Mouse (Mus musculus): ENCODE measurements at regions not wholly inside any gene's neighbourhood (a gene's known extent, or its start where the extent isn't known, plus 50 kb on each side); places are given as distances from the start of the nearest gene placed in this dataset.

DNA sequence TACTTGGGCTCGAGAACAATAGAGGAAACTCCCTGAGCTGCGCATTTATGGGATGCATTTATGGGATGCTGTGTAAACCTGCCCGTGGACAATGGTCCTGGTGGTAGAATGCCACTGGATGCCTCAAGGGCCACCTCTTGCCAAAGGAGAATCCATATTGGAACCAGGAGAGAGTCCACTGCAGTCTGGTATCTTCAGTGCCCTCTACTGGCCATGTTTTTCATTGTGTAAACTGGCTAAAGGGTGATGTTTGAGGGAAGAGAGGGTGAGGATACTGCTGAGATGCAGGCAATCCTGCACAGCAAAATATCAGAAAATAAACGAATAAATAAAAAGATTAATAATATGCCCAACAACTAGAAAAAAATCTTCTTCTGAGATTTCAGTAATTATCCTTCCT lies 333.5 kb downstream of the Gm826 start:
- Histone ChIP-seq H3K9ac (no peak overlapping the region), H3K4me1 (replicated peaks) (0 out of 2 replicates have a peak, but pooled peaks cover 3% of the 10 kb centered on the region), H3K36me3 (no peaks in the 10 kb centered on the region), H3K4me2 (no peak overlapping the region), H3K27ac (replicated peaks) (no peak overlapping the region), H3K4me3 (no peak overlapping the region), H3K27me3 (peaks cover 8% of the 10 kb centered on the region; the same call in 1 of the 2 replicates), H3K9me3 (no peaks in the 10 kb centered on the region)
- ATAC-seq (ENCODE audit: low read depth), result no peak
- WGBS, result 63% methylated on average over 4 of the region's 4 CpGs

- H3K4me2 ChIP-seq, result no peak overlapping the region
- H3K4me1 ChIP-seq (replicated peaks), result peaks cover 8% of the 10 kb centered on the region; the same call in 1 of the 2 replicates
- no peak overlapping the region for H3K9ac ChIP-seq
- no peak for ATAC-seq (ENCODE audit: low read depth)
- H3K27ac ChIP-seq (replicated peaks), result no peak overlapping the region
- H3K36me3 ChIP-seq, result no peaks in the 10 kb centered on the region
- WGBS, result 80% methylated on average over 9 of the region's 9 CpGs
- H3K27me3 ChIP-seq, result peaks cover 8% of the 10 kb centered on the region; the same call in 1 of the 2 replicates
- no peak overlapping the region for H3K4me3 ChIP-seq
- no peaks in the 10 kb centered on the region for H3K9me3 ChIP-seq
These were observed 336.6 kb downstream of the Gm826 start for GRCm38 (mm10) chr2:159997395-159997794.

DNA sequence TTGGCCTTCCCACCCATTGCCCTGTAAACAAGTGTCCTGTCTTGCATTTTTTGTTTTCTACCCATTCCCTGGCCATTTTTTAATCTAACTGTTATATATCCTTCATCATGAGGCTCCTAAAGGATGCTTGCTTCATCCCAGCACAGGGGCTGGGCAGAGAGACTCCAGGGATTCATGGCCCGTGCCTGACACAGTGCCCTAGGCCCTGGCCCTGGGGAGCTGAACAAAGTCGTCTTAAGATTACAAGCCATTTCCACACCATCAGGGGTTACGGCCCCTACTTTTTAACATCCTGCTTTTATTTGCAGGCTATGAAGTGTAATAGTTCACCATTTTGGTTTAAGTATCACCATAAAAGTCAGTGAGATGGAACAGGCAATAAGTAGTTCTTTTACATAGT lies 339.5 kb downstream of the Gm826 start:
- Histone ChIP-seq H3K4me1 (replicated peaks) (peaks cover 8% of the 10 kb centered on the region; the same call in 1 of the 2 replicates), H3K27ac (replicated peaks) (no peak overlapping the region), H3K9me3 (no peaks in the 10 kb centered on the region), H3K4me2 (no peak overlapping the region), H3K9ac (no peak overlapping the region), H3K27me3 (peaks cover 8% of the 10 kb centered on the region; the same call in 1 of the 2 replicates), H3K36me3 (no peaks in the 10 kb centered on the region), H3K4me3 (no peak overlapping the region)
- no peak for ATAC-seq (ENCODE audit: low read depth)
- 19% methylated on average over 3 of the region's 3 CpGs for WGBS

DNA sequence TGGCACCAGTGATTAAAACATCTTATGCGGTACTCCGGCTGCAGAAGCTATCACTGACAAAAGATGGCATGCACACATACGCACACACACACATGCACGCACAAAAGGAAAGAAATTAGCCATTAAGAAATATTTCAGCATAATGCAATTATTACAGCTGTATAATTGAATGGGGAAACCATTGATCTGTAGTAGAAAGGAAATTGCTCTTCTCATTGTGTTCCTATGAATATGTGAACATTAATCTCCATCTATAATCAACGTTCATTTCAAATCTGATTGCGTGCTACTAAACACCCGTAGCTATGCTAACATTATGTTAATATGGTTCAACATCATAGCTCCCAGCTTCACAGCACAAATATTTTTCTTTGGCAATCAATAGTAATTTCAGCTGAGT lies 347.2 kb downstream of the Gm826 start:
- no peaks in the 10 kb centered on the region for H3K4me1 ChIP-seq (replicated peaks)
- H3K36me3 ChIP-seq, result no peaks in the 10 kb centered on the region
- 85% methylated on average over 7 of the region's 7 CpGs for WGBS
- H3K4me2 ChIP-seq, result no peak overlapping the region
- no peaks in the 10 kb centered on the region for H3K9me3 ChIP-seq
- no peak overlapping the region for H3K9ac ChIP-seq
- H3K4me3 ChIP-seq, result no peak overlapping the region
- H3K27ac ChIP-seq (replicated peaks), result no peak overlapping the region
- ATAC-seq (ENCODE audit: low read depth), result no peak
- no peaks in the 10 kb centered on the region; the same call in 1 of the 2 replicates for H3K27me3 ChIP-seq

DNA sequence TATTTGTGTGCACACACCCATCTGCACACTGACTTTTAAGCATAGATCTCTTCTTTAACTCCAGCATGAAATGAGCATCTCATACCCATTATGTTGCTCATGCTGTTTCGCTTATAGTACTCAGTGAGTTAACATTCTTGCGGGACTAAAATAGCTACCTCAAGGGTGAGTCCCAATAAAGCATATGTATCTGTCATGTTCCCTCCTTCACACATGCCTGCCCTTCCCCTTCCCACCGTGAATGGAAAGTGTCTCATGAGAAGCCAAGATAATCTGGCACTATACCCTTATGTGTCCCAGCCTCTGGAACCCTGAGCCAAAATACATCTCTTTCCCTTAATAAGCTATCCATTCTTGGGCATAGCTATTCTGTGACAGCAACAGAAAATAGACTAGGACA lies 352.3 kb downstream of the Gm826 start:
- ATAC-seq (ENCODE audit: low read depth), result no peak
- no peaks in the 10 kb centered on the region for H3K4me1 ChIP-seq (replicated peaks)
- H3K27me3 ChIP-seq, result no peaks in the 10 kb centered on the region; the same call in 1 of the 2 replicates
- no peaks in the 10 kb centered on the region for H3K36me3 ChIP-seq
- H3K9ac ChIP-seq, result no peak overlapping the region
- 93% methylated on average over 3 of the region's 3 CpGs for WGBS
- H3K27ac ChIP-seq (replicated peaks), result no peak overlapping the region
- no peak overlapping the region for H3K4me3 ChIP-seq
- H3K9me3 ChIP-seq, result no peaks in the 10 kb centered on the region
- H3K4me2 ChIP-seq, result no peak overlapping the region

DNA sequence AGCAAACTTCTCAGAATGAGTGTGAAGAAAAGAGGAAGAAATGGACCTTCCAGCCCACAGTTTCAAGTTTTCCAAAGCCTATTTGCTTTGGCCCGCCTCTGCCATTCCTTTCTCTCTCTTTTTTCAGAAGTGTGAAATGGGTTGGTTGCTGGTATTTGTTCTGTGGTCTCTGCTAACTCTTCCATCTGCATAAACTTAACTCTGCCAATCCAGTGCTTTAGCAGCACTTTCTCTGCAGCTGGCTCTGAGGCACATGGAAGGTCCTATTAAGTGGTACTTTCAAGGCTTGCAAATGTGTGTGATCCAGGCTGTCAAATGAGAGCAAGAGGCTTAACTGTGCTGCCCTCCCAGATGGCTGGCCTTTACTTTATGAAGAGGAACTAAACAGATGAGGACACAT lies 383.6 kb downstream of the Gm826 start:
- ATAC-seq (ENCODE audit: low read depth), result no peak
- H3K9ac ChIP-seq, result no peak overlapping the region
- H3K27me3 ChIP-seq, result no peaks in the 10 kb centered on the region
- 89% methylated on average over 1 of the region's 1 CpGs for WGBS
- no peaks in the 10 kb centered on the region for H3K36me3 ChIP-seq
- no peak overlapping the region for H3K4me2 ChIP-seq
- no peak overlapping the region for H3K4me3 ChIP-seq
- no peak overlapping the region for H3K27ac ChIP-seq (replicated peaks)
- H3K4me1 ChIP-seq (replicated peaks), result no peaks in the 10 kb centered on the region
- no peaks in the 10 kb centered on the region for H3K9me3 ChIP-seq

GRCm38 (mm10) chr2:159949046-159949445 lies 384.9 kb downstream of the Gm826 start:
- no peak for ATAC-seq (ENCODE audit: low read depth)
- no peak overlapping the region for H3K4me3 ChIP-seq
- no peaks in the 10 kb centered on the region for H3K9me3 ChIP-seq
- no peak overlapping the region for H3K4me2 ChIP-seq
- H3K9ac ChIP-seq, result no peak overlapping the region
- no peaks in the 10 kb centered on the region for H3K4me1 ChIP-seq (replicated peaks)
- no peaks in the 10 kb centered on the region for H3K27me3 ChIP-seq
- no peak overlapping the region for H3K27ac ChIP-seq (replicated peaks)
- WGBS, result 89% methylated on average over 4 of the region's 4 CpGs
- H3K36me3 ChIP-seq, result no peaks in the 10 kb centered on the region

DNA sequence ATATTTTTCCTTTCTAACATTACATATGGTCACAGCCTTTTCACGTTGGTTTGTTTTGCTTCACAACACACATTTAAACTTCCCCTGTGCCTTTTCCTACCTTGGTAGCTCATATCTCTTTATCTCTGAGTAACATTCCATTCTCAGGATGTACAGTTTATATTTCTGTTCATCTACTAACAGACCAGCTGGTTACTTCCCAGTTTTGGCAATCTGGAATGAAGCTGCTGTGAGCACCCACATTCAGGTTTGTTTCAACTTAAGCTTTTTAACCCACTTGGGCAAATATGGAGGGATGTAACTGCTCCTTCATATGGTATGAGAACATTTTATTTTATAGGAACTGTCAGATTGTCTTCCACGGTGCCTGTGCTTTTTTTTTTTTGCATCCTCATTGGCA lies 403.2 kb downstream of the Gm826 start:
- no peak for ATAC-seq (ENCODE audit: low read depth)
- no peak overlapping the region for H3K4me2 ChIP-seq
- H3K4me1 ChIP-seq (replicated peaks), result no peaks in the 10 kb centered on the region
- no peak overlapping the region for H3K27ac ChIP-seq (replicated peaks)
- H3K9me3 ChIP-seq, result no peaks in the 10 kb centered on the region
- no peaks in the 10 kb centered on the region for H3K27me3 ChIP-seq
- no peak overlapping the region for H3K9ac ChIP-seq
- no peak overlapping the region for H3K4me3 ChIP-seq
- 87% methylated on average over 2 of the region's 2 CpGs for WGBS
- H3K36me3 ChIP-seq, result no peaks in the 10 kb centered on the region

- Histone ChIP-seq H3K9ac (no peak overlapping the region), H3K27ac (replicated peaks) (no peak overlapping the region), H3K9me3 (no peaks in the 10 kb centered on the region), H3K4me2 (no peak overlapping the region), H3K27me3 (no peaks in the 10 kb centered on the region), H3K36me3 (no peaks in the 10 kb centered on the region), H3K4me1 (replicated peaks) (no peaks in the 10 kb centered on the region), H3K4me3 (no peak overlapping the region)
- no peak for ATAC-seq (ENCODE audit: low read depth)
- 88% methylated on average over 2 of the region's 2 CpGs for WGBS
These were observed 444.3 kb downstream of the Gm826 start for GRCm38 (mm10) chr2:159889701-159890100.

GRCm38 (mm10) chr2:159884773-159885459 lies 449.0 kb downstream of the Gm826 start:
- Histone ChIP-seq H3K4me2 (no peak overlapping the region), H3K27me3 (no peaks in the 10 kb centered on the region), H3K4me3 (no peak overlapping the region), H3K27ac (replicated peaks) (no peak overlapping the region), H3K4me1 (replicated peaks) (no peaks in the 10 kb centered on the region), H3K9ac (no peak overlapping the region), H3K36me3 (no peaks in the 10 kb centered on the region), H3K9me3 (no peaks in the 10 kb centered on the region)
- no peak for ATAC-seq (ENCODE audit: low read depth)
- 85% methylated on average over 6 of the region's 6 CpGs for WGBS

DNA sequence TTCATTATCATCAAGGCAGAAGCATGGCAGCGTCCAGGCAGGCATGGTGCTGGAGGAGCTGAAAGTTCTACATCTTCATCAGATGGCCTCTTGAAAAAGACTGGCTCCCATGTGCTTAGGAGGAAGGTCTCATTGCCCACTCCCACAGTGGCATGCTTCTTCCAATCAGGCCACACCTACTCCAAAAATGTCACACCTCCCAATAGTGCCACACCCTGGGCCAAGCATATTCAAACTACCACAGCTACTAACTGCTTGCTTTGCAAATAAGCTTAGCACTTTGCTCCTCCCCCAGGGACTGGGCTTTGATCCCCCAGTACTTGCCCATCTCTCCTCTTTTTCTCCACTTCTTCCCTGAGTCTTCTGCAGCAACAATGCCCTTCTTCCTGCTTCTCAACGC lies 467.0 kb downstream of the Gm826 start:
- ATAC-seq (ENCODE audit: low read depth), result no peak
- 67% methylated on average over 2 of the region's 2 CpGs for WGBS
- H3K4me3 ChIP-seq, result no peak overlapping the region
- no peaks in the 10 kb centered on the region for H3K4me1 ChIP-seq (replicated peaks)
- no peaks in the 10 kb centered on the region for H3K27me3 ChIP-seq
- no peaks in the 10 kb centered on the region for H3K36me3 ChIP-seq
- H3K4me2 ChIP-seq, result no peak overlapping the region
- no peaks in the 10 kb centered on the region for H3K9me3 ChIP-seq
- no peak overlapping the region for H3K9ac ChIP-seq
- no peak overlapping the region for H3K27ac ChIP-seq (replicated peaks)

GRCm38 (mm10) chr2:159866391-159866790 lies 467.6 kb downstream of the Gm826 start:
- no peak overlapping the region for H3K9ac ChIP-seq

GRCm38 (mm10) chr2:159863185-159863584 lies 470.8 kb downstream of the Gm826 start:
- no peak for ATAC-seq (ENCODE audit: low read depth)
- Histone ChIP-seq H3K9me3 (no peaks in the 10 kb centered on the region), H3K9ac (no peak overlapping the region), H3K27ac (replicated peaks) (no peak overlapping the region), H3K4me3 (no peak overlapping the region), H3K36me3 (no peaks in the 10 kb centered on the region), H3K4me1 (replicated peaks) (no peaks in the 10 kb centered on the region), H3K27me3 (no peaks in the 10 kb centered on the region), H3K4me2 (no peak overlapping the region)
- WGBS, result 45% methylated on average over 1 of the region's 1 CpGs

More at GRCm38 (mm10) chr2:159866391-159866790, 467.6 kb downstream of the Gm826 start:
- Histone ChIP-seq H3K4me1 (replicated peaks) (no peaks in the 10 kb centered on the region), H3K27me3 (no peaks in the 10 kb centered on the region), H3K36me3 (no peaks in the 10 kb centered on the region), H3K27ac (replicated peaks) (no peak overlapping the region), H3K4me2 (no peak overlapping the region), H3K9me3 (no peaks in the 10 kb centered on the region), H3K4me3 (no peak overlapping the region)
- no peak for ATAC-seq (ENCODE audit: low read depth)
- WGBS, result 76% methylated on average over 1 of the region's 1 CpGs
